Mouse (Mus musculus) CH12.LX (cell line): ENCODE results near the gene Ptprs. TPM values are rescaled to one million over a fixed set of nuclear protein-coding genes. Genes with fewer than 3 reads are reported as not detected.

ENCODE experiments used
- DNase-seq: peaks from one replicate; pipeline ENCODE4 v3.0.0-alpha.2; 2013; ENCODE audit errors: extremely low read depth
- H3K27ac ChIP-seq: 2 replicates; pipeline ENCODE4 v1.5.1; 2012; ENCODE audit warnings: low read depth, mild to moderate bottlenecking, control low read depth, moderate library complexity; ENCODE audit not compliant: insufficient read depth
- H3K27me3 ChIP-seq: replicated peaks from 2 replicates; pipeline ENCODE3; 2012; ENCODE audit warnings: inconsistent platforms
- H3K36me3 ChIP-seq, 2 experiments: replicated peaks in 1 of 2; 2 replicates each; pipeline versions ENCODE3 to v1.6.1; 2012; ENCODE audit warnings: inconsistent platforms in 1 of 2, low read length in 1 of 2, mild to moderate bottlenecking in 1 of 2, mixed read lengths in 1 of 2, moderate library complexity in 1 of 2; ENCODE audit not compliant: control insufficient read depth in 1 of 2, insufficient read depth in 1 of 2
- H3K4me1 ChIP-seq, 2 experiments: 2 replicates each; pipeline ENCODE4 v1.6.1; 2012; ENCODE audit warnings: inconsistent platforms in 1 of 2, moderate library complexity in 1 of 2; ENCODE audit not compliant: insufficient read depth in 2 of 2, control insufficient read depth in 1 of 2
- H3K4me2 ChIP-seq: 2 replicates; pipeline ENCODE4 v1.6.1; 2012; ENCODE audit warnings: low read depth, mild to moderate bottlenecking, control low read depth; ENCODE audit not compliant: poor library complexity, insufficient read depth, severe bottlenecking
- H3K4me3 ChIP-seq, 3 experiments: fragments of 150-350 bp in 1 of 3; sonication (generic) in 1 of 3; replicated peaks in 1 of 3; 2 replicates each; pipeline versions ENCODE3 to v1.5.1; 2011 to 2012; ENCODE audit warnings: low read depth in 2 of 3, low read length in 2 of 3, mild to moderate bottlenecking in 2 of 3, moderate library complexity in 2 of 3, control low read depth in 1 of 3, improper control_type of control experiment in 1 of 3, inconsistent platforms in 1 of 3, mixed read lengths in 1 of 3; ENCODE audit not compliant: poor library complexity in 1 of 3
- H3K79me2 ChIP-seq: replicated peaks from 2 replicates; pipeline ENCODE4 v1.6.1; 2012; ENCODE audit warnings: mild to moderate bottlenecking, moderate library complexity; ENCODE audit not compliant: control insufficient read depth, poor library complexity, insufficient read depth, severe bottlenecking; ENCODE audit errors: extremely low read depth
- H3K9ac ChIP-seq: 2 replicates; pipeline ENCODE4 v1.6.1; 2012; ENCODE audit warnings: low read depth, mild to moderate bottlenecking, control low read depth, moderate library complexity; ENCODE audit not compliant: insufficient read depth
- H3K9me3 ChIP-seq: replicated peaks from 2 replicates; pipeline ENCODE3; 2012; ENCODE audit warnings: low read length, inconsistent platforms, mixed read lengths
- CHD1 ChIP-seq: IDR thresholded peaks from 2 replicates; pipeline ENCODE4 v1.6.1; 2012; ENCODE audit warnings: low read depth, low read length, improper control_type of control experiment, inconsistent platforms
- CTCF ChIP-seq, 2 experiments: IDR thresholded peaks in 1 of 2; conservative IDR thresholded peaks in 1 of 2; 2 replicates each; pipeline ENCODE4 v1.5.1; 2011 to 2012; ENCODE audit warnings: low read depth in 2 of 2, low read length in 2 of 2, improper control_type of control experiment in 1 of 2, inconsistent platforms in 1 of 2, mild to moderate bottlenecking in 1 of 2, moderate library complexity in 1 of 2
- E2F4 ChIP-seq: IDR thresholded peaks from 2 replicates; pipeline ENCODE4 v1.6.1; 2011; ENCODE audit warnings: low read depth, low read length, improper control_type of control experiment; ENCODE audit not compliant: insufficient replicate concordance
- ELF1 ChIP-seq: IDR thresholded peaks from 2 replicates; pipeline ENCODE4 v1.6.1; 2014; ENCODE audit warnings: low read depth, mild to moderate bottlenecking, inconsistent platforms, low read length, improper control_type of control experiment
- EP300 ChIP-seq: IDR thresholded peaks from 2 replicates; pipeline ENCODE4 v1.6.1; 2011; ENCODE audit warnings: low read length, improper control_type of control experiment
- ETS1 ChIP-seq: conservative IDR thresholded peaks from 2 replicates; pipeline ENCODE4 v1.6.1; 2012; ENCODE audit warnings: low read depth, mild to moderate bottlenecking, inconsistent platforms, low read length, improper control_type of control experiment, moderate library complexity
- HCFC1 ChIP-seq: IDR thresholded peaks from 2 replicates; pipeline ENCODE4 v1.6.1; 2012; ENCODE audit warnings: low read depth, mild to moderate bottlenecking, inconsistent platforms, low read length, improper control_type of control experiment
- JUN ChIP-seq: IDR thresholded peaks from 2 replicates; pipeline ENCODE4 v1.6.1; 2011; ENCODE audit warnings: low read depth, mild to moderate bottlenecking, low read length, improper control_type of control experiment, moderate library complexity; ENCODE audit not compliant: insufficient read depth
- JUND ChIP-seq: conservative IDR thresholded peaks from 2 replicates; pipeline ENCODE4 v1.6.1; 2011; ENCODE audit warnings: low read depth, low read length, improper control_type of control experiment
- MAFK ChIP-seq: IDR thresholded peaks from 2 replicates; pipeline ENCODE4 v1.6.1; 2011; ENCODE audit warnings: low read length, improper control_type of control experiment; ENCODE audit not compliant: insufficient replicate concordance
- MAZ ChIP-seq: IDR thresholded peaks from 2 replicates; pipeline ENCODE4 v1.6.1; 2012; ENCODE audit warnings: low read depth, mild to moderate bottlenecking, inconsistent platforms, low read length, improper control_type of control experiment, moderate library complexity
- MEF2A ChIP-seq: IDR thresholded peaks from 2 replicates; pipeline ENCODE4 v1.6.1; 2014; ENCODE audit warnings: low read depth, mild to moderate bottlenecking, inconsistent platforms, low read length, improper control_type of control experiment, borderline replicate concordance
- MXI1 ChIP-seq: IDR thresholded peaks from 2 replicates; pipeline ENCODE4 v1.6.1; 2011; ENCODE audit warnings: mild to moderate bottlenecking, low read depth, low read length, improper control_type of control experiment
- MYC ChIP-seq: IDR thresholded peaks from 2 replicates; pipeline ENCODE4 v1.6.1; 2011; ENCODE audit warnings: low read depth, mild to moderate bottlenecking, improper control_type of control experiment, low read length
- NELFE ChIP-seq: IDR thresholded peaks from 2 replicates; pipeline ENCODE4 v1.6.1; 2011; ENCODE audit warnings: low read depth, low read length, improper control_type of control experiment
- PAX5 ChIP-seq: IDR thresholded peaks from 2 replicates; pipeline ENCODE4 v1.6.1; 2012; ENCODE audit warnings: low read length, inconsistent platforms, mixed read lengths
- POLR2AphosphoS2 ChIP-seq: IDR thresholded peaks from 2 replicates; pipeline ENCODE4 v1.6.1; 2011; ENCODE audit warnings: low read depth, low read length, improper control_type of control experiment
- RAD21 ChIP-seq: IDR thresholded peaks from 2 replicates; pipeline ENCODE4 v1.6.1; 2011; ENCODE audit warnings: low read depth, mild to moderate bottlenecking, low read length, improper control_type of control experiment, moderate library complexity
- RCOR1 ChIP-seq: conservative IDR thresholded peaks from 2 replicates; pipeline ENCODE4 v1.6.1; 2012; ENCODE audit warnings: low read depth, mild to moderate bottlenecking, inconsistent platforms, low read length, improper control_type of control experiment
- TBP ChIP-seq: conservative IDR thresholded peaks from 2 replicates; pipeline ENCODE4 v1.6.1; 2011; ENCODE audit warnings: low read depth, low read length, improper control_type of control experiment
- UBTF ChIP-seq: IDR thresholded peaks from 2 replicates; pipeline ENCODE4 v1.6.1; 2012; ENCODE audit warnings: low read depth, mild to moderate bottlenecking, inconsistent platforms, low read length, improper control_type of control experiment, moderate library complexity
- USF1 ChIP-seq: IDR thresholded peaks from 2 replicates; pipeline ENCODE4 v1.6.1; 2014; ENCODE audit warnings: low read depth, mild to moderate bottlenecking, inconsistent platforms, low read length, improper control_type of control experiment
- USF2 ChIP-seq: conservative IDR thresholded peaks from 2 replicates; pipeline ENCODE4 v1.6.1; 2011; ENCODE audit warnings: low read depth, low read length, improper control_type of control experiment
- ZC3H11A ChIP-seq: IDR thresholded peaks from 2 replicates; pipeline ENCODE4 v1.6.1; 2012; ENCODE audit warnings: low read depth, mild to moderate bottlenecking, inconsistent platforms, low read length, improper control_type of control experiment
- ZKSCAN1 ChIP-seq: IDR thresholded peaks from 2 replicates; pipeline ENCODE4 v1.6.1; 2012; ENCODE audit warnings: low read depth, inconsistent platforms, low read length, improper control_type of control experiment, borderline replicate concordance
- ZMIZ1 ChIP-seq: IDR thresholded peaks from 2 replicates; pipeline ENCODE4 v1.6.1; 2012; ENCODE audit warnings: low read depth, mild to moderate bottlenecking, inconsistent platforms, low read length, improper control_type of control experiment
- ZNF384 ChIP-seq: IDR thresholded peaks from 2 replicates; pipeline ENCODE4 v1.6.1; 2012; ENCODE audit warnings: low read depth, low read length, improper control_type of control experiment, inconsistent platforms
- dilution Hi-C: fragments of 300-500 bp; cut with MboI; formaldehyde crosslinking; loops from 2 replicates; pipeline ENCODE4 v1.14.3; 2020; ENCODE audit warnings: low sequenced_read_pairs; ENCODE audit not compliant: extremely low pct_unique_long_range_greater_than_20kb, extremely low pct_ligation_motif_present
- in situ Hi-C: fragments of 300-500 bp; cut with MboI; formaldehyde crosslinking; loops from 3 replicates; pipeline ENCODE4 v1.14.3; 2019; ENCODE audit warnings: low sequenced_read_pairs, low pct_ligation_motif_present, low pct_unique_long_range_greater_than_20kb, mixed read lengths
- polyA plus RNA-seq: library from polyadenylated mRNA; unstranded; fragments of >175 nt; gene quantifications from 2 replicates; pipeline ENCODE4 v1.2.1, GENCODE M21; 2012; ENCODE audit warnings: low read depth; ENCODE audit not compliant: insufficient read length
- total RNA-seq, 2 experiments: library from RNA; depleted of rRNA; stranded (reverse); fragments of 300-350 nt in 1 of 2; fragments of >200 nt in 1 of 2; gene quantifications; 2 replicates each; pipeline ENCODE4 v1.2.3; 2012 to 2014

The Ptprs gene
- total and polyA plus RNA-seq, 3 experiments, result 11.3 to 41.1 (median 27.0) TPM

GRCm38 (mm10) chr17:56499229-56499628 is 22.9 kb upstream of the Ptprs start:
- Histone ChIP-seq H3K36me3 (no peaks in the 10 kb centered on the region), H3K27ac (no peak overlapping the region), H3K4me1 (peaks cover 0 to 3% of the 10 kb centered on the region in 2 experiments; a peak in 2 of 4 replicates), H3K4me2 (no peak overlapping the region), H3K79me2 (no peaks in the 10 kb centered on the region), H3K9ac (no peak overlapping the region), H3K4me3 (no peak overlapping the region), H3K9me3 (peaks cover 47% of the 10 kb centered on the region), H3K27me3 (peaks cover 56% of the 10 kb centered on the region)
- no peak for TF ChIP-seq ZNF384
- TF ChIP-seq RAD21, result no peak
- no peak for TF ChIP-seq MEF2A
- TF ChIP-seq CHD1, result no peak
- no peak for TF ChIP-seq MAFK
- TF ChIP-seq E2F4, result no peak
- no peak for TF ChIP-seq EP300
- TF ChIP-seq JUND, result no peak
- TF ChIP-seq JUN, result no peak
- TF ChIP-seq UBTF, result no peak
- no peak for TF ChIP-seq POLR2AphosphoS2
- TF ChIP-seq TBP, result no peak
- TF ChIP-seq MYC, result no peak
- TF ChIP-seq MXI1, result no peak
- dilution Hi-C loops (no loop called here), in situ Hi-C loops (no loop called here)
- no peak for DNase-seq

- TF ChIP-seq USF2 (no peak), TBP (no peak), RAD21 (no peak), HCFC1 (no peak), PAX5 (no peak), ELF1 (no peak), ETS1 (no peak), ZKSCAN1 (no peak), CTCF (conservative IDR thresholded peaks at IDR 0.05 in 1 of 2, IDR thresholded peaks at IDR 0.05 in 1 of 2; ENCODE audit: low read depth in 2 of 2, low read length in 2 of 2) (no peak), MXI1 (no peak), MYC (no peak), NELFE (no peak), ZMIZ1 (no peak), EP300 (no peak), JUND (no peak), ZC3H11A (no peak), USF1 (no peak), RCOR1 (no peak), MAZ (no peak)
- DNase-seq, result no peak
- Histone ChIP-seq H3K79me2 (no peaks in the 10 kb centered on the region), H3K4me1 (no peaks in the 10 kb centered on the region), H3K36me3 (no peaks in the 10 kb centered on the region), H3K27me3 (peaks cover 38% of the 10 kb centered on the region), H3K9ac (no peak overlapping the region), H3K27ac (no peak overlapping the region), H3K4me3 (no peak overlapping the region), H3K4me2 (no peak overlapping the region), H3K9me3 (peaks cover 65% of the 10 kb centered on the region)
- dilution Hi-C loops, result no loop called here
- in situ Hi-C loops, result no loop called here
Observed at GRCm38 (mm10) chr17:56494480-56494879, 18.2 kb upstream of the Ptprs start.
